Mouse (Mus musculus) forelimb bud, embryonic 11.5 days (tissue): ENCODE results near the gene Ror2.
A peak's percentile ranks its signal among the peaks of the same experiment; 100 is the strongest.

ENCODE experiments used
- DNase-seq: peaks from one replicate; pipeline ENCODE4 v3.0.0-alpha.2; 2012; ENCODE audit warnings: low read depth, low spot score

The Ror2 gene

GRCm38 (mm10) chr13:53194306-53194705 is 91.6 kb downstream of the Ror2 start:
- no peak for DNase-seq

- DNase-seq: peak; percentile 84
Measured at GRCm38 (mm10) chr13:53193713-53194112, 92.2 kb downstream of the Ror2 start.

- no peak for DNase-seq
Measured at GRCm38 (mm10) chr13:53192286-53192685, 93.6 kb downstream of the Ror2 start.

GRCm38 (mm10) chr13:53191657-53192056 is 94.3 kb downstream of the Ror2 start:
- DNase-seq: no peak

GRCm38 (mm10) chr13:53188935-53189334 is 97.0 kb downstream of the Ror2 start:
- no peak for DNase-seq

GRCm38 (mm10) chr13:53184858-53185257 is 101.1 kb downstream of the Ror2 start:
- no peak for DNase-seq

- no peak for DNase-seq
Measured at GRCm38 (mm10) chr13:53184149-53184548, 101.8 kb downstream of the Ror2 start.

- DNase-seq: peak; percentile 91
Measured at GRCm38 (mm10) chr13:53183161-53183577, 102.8 kb downstream of the Ror2 start.

GRCm38 (mm10) chr13:53178594-53178993 is 107.3 kb downstream of the Ror2 start:
- DNase-seq: peak; percentile 59

- DNase-seq: no peak
Measured at GRCm38 (mm10) chr13:53178171-53178570, 107.8 kb downstream of the Ror2 start.

- DNase-seq: no peak
Measured at GRCm38 (mm10) chr13:53177424-53177718, 108.6 kb downstream of the Ror2 start.

- DNase-seq: no peak
Measured at GRCm38 (mm10) chr13:53176695-53177423, 109.1 kb downstream of the Ror2 start.

- no peak for DNase-seq
Measured at GRCm38 (mm10) chr13:53175041-53175440, 110.9 kb downstream of the Ror2 start.

- DNase-seq: peak; percentile 59
Measured at GRCm38 (mm10) chr13:53163671-53164070, 122.3 kb downstream of the Ror2 start.

GRCm38 (mm10) chr13:53163060-53163459 is 122.9 kb downstream of the Ror2 start:
- DNase-seq: no peak

- DNase-seq: no peak
Measured at GRCm38 (mm10) chr13:53159501-53159900, 126.4 kb downstream of the Ror2 start.

- no peak for DNase-seq
Measured at GRCm38 (mm10) chr13:53158405-53159005, 127.4 kb downstream of the Ror2 start.

- DNase-seq: no peak
Measured at GRCm38 (mm10) chr13:53156911-53157310, 129.0 kb downstream of the Ror2 start.

GRCm38 (mm10) chr13:53156282-53156681 is 129.6 kb downstream of the Ror2 start:
- no peak for DNase-seq

- DNase-seq: no peak
Measured at GRCm38 (mm10) chr13:53145511-53145910, 140.4 kb downstream of the Ror2 start.

GRCm38 (mm10) chr13:53143076-53143475 is 142.8 kb downstream of the Ror2 start:
- peak; percentile 53 for DNase-seq

GRCm38 (mm10) chr13:53142268-53142667 is 143.7 kb downstream of the Ror2 start:
- DNase-seq: no peak

GRCm38 (mm10) chr13:53140298-53140697 is 145.6 kb downstream of the Ror2 start:
- no peak for DNase-seq
